Mouse (Mus musculus) A20 (cell line): ENCODE data around the gene Pgbd5.

Experiments
- DNase-seq: peaks from one replicate; pipeline ENCODE4 v3.0.0-alpha.2; 2011; ENCODE audit warnings: low read depth, low spot score

Pgbd5 gene

DNA sequence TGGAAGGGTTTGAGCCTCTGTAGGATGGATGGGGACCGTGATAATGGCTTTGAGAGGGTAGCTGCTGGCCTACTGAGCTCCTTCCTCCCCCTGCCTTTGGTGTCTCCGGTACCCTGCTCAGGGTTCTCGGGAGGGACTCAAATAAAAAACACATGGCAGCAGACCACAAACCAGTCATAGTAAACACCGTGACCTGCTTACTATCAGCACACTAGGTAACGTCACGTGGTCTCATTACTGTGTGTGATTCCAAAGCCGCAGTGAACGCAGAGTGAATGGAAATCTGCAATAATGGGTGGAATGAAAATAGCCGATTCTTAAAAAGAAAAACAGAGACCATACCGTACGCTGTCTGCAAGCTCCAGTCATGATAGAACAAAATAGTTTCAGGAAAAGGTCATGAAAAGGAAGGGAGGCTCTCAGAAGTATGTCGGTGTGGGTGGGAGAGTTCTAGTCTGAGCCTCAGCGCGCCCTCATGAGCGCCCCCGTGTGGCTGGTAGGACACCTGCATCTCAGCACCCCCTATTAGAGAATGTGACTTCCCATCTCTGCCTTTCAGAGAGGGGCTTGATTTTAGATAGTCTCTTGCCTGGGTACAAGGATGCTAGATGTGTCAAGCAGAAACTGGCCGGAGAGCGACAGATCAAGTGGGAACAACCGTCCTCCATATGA, 92.5 kb downstream of the Pgbd5 start:
- peak; percentile 60 for DNase-seq

GRCm38 (mm10) chr8:124345098-124345497, 94.4 kb downstream of the Pgbd5 start:
- no peak for DNase-seq

DNA sequence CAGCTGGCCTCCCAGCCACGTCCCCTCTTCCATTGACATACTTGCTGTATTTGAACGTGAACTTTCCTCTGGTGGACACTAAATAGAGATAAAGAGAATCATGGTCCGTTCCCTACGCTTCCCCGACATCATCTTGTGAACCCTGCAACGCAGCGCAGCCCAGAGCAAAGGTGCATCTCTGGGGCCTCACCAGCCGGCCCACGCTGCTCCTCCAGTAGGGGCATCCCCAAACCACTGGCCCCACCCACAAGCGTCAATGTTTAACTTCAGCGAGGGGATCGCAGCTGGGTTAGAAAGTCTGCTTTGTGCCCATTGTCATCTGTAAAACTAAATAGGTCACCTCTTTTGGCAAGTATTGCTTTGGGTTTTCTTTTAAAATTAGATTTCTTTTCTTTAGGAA, 95.5 kb downstream of the Pgbd5 start:
- DNase-seq, result no peak

- DNase-seq, result no peak
Measured at GRCm38 (mm10) chr8:124343151-124343550, 96.3 kb downstream of the Pgbd5 start.

DNA sequence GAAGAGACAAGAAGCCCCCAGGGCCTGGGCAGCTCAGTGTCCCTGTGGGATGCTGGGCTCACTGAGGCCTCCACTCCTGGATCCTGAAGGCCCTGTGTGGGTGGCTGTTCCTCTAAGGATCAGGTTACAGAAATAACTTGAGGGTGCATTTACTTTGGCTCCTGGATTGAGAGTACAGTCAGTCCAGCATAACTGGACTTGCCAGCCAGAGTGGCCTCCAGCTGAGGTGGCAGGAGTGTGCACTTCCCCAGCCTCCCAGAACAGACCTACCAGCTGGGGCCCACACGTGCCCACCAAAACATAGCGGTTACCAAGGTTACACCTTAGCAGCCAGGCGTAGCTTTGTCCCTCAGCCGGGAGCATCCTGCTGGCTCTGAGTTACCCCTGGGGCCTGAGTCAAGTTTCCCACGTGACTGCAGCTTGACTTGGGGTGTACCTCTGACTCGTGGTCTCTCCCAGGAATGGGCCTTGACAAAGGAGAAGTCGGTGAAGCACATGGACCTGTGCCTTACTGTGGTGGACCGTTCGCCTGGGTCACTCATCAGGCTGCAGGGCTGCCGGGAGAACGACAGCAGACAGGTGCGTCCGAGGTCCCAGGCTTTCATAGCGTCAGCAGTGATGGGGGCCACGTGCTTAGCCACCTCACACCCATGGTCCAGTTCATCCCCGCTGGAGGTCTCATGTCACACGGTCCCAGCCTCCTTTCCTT, 98.9 kb downstream of the Pgbd5 start:
- no peak for DNase-seq

DNA sequence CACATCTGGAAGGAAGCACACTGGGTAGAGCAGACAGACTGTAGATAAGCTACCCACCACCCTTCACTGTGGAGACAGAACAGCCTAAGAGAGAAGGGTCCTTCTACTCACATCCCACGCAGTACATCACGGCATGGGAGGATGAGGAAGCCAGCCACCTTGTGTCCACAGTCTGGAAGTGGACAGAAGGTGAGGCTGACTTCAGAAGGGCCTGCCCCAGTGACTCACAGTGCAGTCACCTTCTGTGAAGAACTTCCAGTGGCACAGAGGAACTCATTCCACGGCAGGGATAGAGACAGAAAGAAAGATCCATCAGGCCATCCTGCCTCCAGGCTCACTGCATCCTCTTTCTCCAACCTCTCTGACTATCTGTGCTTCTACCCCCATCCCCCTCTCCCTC, 99.7 kb downstream of the Pgbd5 start:
- DNase-seq, result no peak

DNA sequence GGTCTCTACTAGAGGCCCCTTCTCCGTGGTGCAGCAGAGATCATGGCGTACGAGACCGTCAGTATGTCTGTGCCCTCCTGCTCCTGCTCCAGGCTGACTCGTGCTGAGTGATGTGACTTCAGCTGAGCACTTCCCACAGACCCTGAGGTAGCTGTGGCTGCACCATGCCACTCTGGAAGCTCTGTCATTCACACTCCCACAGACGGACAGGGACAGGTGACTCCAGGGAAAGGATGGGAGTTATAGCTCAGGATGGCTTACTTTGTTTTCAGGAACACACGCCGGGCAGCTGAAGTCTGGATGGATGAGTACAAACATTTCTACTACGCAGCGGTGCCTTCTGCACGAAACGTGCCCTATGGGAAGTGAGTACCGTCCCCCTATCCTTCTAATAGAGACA, 103.2 kb downstream of the Pgbd5 start:
- DNase-seq, result no peak

DNA sequence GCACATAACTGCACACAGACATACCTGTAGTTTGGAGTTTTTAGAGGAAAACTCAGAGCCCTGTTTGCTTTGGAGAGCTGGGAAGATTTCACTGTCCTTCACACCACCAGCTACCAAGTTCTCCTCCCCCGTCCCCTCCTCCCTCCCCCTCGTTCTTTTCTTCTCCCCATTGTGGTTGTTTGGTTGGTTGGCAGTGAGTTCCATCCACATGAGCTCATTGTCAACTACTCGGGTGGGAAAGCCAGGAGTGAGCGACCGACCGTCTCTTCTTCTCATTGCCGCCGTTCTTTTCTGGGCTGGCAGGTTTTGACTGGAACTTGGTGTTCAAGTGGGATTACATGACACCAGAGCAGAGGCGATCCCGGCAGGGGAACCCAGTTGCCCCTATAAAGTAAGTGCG, 107.8 kb downstream of the Pgbd5 start:
- no peak for DNase-seq

DNA sequence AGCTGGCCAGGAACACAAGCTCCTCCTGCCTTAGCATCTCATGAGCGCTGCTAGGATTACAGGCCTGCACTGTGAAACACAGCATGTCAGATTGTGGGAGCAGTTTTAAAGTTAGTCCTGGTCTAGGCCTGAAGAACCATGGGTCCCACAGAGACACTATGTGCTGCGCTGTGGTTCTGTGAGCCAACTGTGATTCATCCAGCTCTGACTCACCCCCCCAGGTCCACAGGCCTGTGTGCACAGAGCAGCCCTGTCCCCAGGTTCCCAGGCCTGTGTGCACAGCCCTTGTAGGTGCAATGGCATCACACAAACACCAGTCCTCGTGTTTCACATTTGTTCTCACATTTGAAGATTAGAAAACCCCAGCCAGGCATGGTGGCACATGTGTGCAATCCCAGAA, 108.4 kb downstream of the Pgbd5 start:
- DNase-seq, result no peak

- DNase-seq, result no peak
Measured at GRCm38 (mm10) chr8:124330433-124330832, 109.0 kb downstream of the Pgbd5 start.

GRCm38 (mm10) chr8:124329690-124330089, 109.8 kb downstream of the Pgbd5 start:
- no peak for DNase-seq

DNA sequence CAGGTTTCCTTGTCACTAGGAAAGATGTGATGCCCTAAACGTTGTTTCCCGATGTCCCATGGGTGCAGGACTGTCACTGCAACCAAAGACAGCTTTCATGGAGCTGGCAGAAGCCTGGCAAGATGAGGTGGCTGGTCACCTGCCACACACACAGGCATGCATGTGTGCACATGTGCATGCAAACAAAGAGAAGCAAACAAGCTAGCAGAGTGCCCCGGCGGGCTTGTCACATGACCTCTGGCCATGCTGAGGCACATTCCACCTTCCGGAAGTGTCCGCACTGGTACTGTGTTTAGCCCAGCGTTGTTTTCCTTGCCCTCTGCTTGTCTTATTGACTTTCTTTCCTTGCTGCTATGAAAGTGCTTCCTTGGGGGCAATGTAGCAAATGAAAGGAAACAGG, 111.2 kb downstream of the Pgbd5 start:
- no peak for DNase-seq

DNA sequence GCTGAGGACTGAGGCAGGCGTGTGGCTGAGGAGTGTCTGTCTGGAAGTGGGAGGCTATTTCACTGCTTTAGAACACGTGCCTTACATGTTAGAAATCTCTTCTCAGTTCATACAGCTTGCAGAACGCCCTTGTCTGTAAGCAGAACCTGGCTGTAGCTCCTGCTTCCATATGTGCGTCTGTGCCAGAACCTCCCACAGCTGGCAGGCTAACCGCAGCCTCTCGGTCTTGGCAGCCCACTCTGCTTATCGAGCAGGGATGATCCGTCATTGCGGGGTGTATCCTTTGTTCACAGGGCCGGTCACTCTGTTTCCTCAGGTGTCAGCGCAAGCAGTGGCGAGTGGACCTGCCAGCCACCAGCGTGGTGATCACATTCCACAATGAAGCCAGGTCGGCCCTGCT, 116.1 kb downstream of the Pgbd5 start:
- DNase-seq, result no peak

DNA sequence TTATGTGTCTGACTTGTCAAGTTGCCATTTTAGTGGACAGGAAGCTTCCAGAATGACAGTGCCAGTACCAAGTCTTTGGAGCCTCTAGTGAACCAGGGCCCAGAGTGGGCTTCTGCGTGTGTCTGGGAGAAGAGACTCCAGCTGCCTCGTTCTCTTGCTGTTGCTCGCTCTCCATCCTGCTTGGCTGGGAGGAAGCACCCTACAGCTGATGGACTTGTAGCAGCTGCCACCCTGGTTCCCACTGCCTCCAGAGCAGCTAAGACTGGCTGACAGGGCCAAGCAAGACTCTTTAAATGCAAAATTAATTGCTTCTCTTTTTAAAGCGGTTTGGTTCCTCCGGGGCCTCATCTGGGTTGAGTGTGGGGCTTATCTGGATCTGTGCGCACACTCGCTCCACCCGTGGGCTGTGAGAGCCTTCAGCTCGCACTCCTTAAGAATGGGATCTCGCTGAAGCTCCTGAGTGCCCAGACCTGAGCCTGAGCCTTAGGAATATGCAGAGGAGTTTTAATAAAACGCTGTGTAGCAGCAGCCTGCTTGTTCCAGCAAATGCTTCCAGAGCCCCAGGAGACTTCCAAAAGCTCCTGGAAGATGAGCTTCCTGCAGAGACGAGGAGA, 118.1 kb downstream of the Pgbd5 start:
- no peak for DNase-seq

GRCm38 (mm10) chr8:124319316-124319652, 120.2 kb downstream of the Pgbd5 start:
- DNase-seq, result no peak
